Mouse (Mus musculus): ENCODE measurements around the gene Nek7. TPM values are rescaled to one million over a fixed set of nuclear protein-coding genes. Genes with fewer than 3 reads are reported as not detected.

Nek7 gene
- total and polyA plus RNA-seq, 3 experiments: 17.3 to 79.7 (median 69.9) TPM

GRCm38 (mm10) chr1:138623870-138624269 is 3.9 kb upstream of the Nek7 start:
- Histone ChIP-seq H3K27ac (no peak overlapping the region), H3K27me3 (ENCODE audit: control insufficient read depth, insufficient read depth, low read length) (no peaks in the 10 kb centered on the region), H3K36me3 (ENCODE audit: control insufficient read depth, insufficient read depth, low read length) (peaks cover 3% of the 10 kb centered on the region; the same call in 1 of the 2 replicates), H3K4me1 (ENCODE audit: control insufficient read depth, insufficient read depth, low read length) (no peaks in the 10 kb centered on the region), H3K4me3 (no peak overlapping the region), H3K9ac (ENCODE audit: low read depth, low read length) (no peak overlapping the region), H3K79me2 (replicated peaks; ENCODE audit: control insufficient read depth, insufficient read depth, low read length) (no peaks in the 10 kb centered on the region)
- 70% methylated on average over 1 of the region's 1 CpGs for WGBS
- no peak for TF ChIP-seq POLR2A (IDR thresholded peaks at IDR 0.05; ENCODE audit: insufficient read depth, low read depth, low read length)
- TF ChIP-seq EP300 (IDR thresholded peaks at IDR 0.05; ENCODE audit: insufficient read depth, low read depth, low read length): no peak
- no peak for TF ChIP-seq CTCF (IDR thresholded peaks at IDR 0.05)
- intact Hi-C loops (cut with DNase I): loop anchor here (5.0 kb wide), 2 partner anchors 117 to 132 kb away; no protein-coding TSS in a partner anchor
- no peak for DNase-seq

GRCm38 (mm10) chr1:138622831-138623230 is 2.9 kb upstream of the Nek7 start:
- 67% methylated on average over 5 of the region's 5 CpGs for WGBS
- Histone ChIP-seq H3K9ac (ENCODE audit: low read depth, low read length) (no peak overlapping the region), H3K79me2 (replicated peaks; ENCODE audit: control insufficient read depth, insufficient read depth, low read length) (no peaks in the 10 kb centered on the region), H3K4me1 (ENCODE audit: control insufficient read depth, insufficient read depth, low read length) (no peaks in the 10 kb centered on the region), H3K27ac (peak overlapping the region; percentile 1; the same call in 1 of the 2 replicates), H3K4me3 (no peak overlapping the region), H3K27me3 (ENCODE audit: control insufficient read depth, insufficient read depth, low read length) (no peaks in the 10 kb centered on the region), H3K36me3 (ENCODE audit: control insufficient read depth, insufficient read depth, low read length) (peaks cover 3% of the 10 kb centered on the region; the same call in 1 of the 2 replicates)
- TF ChIP-seq CTCF (IDR thresholded peaks at IDR 0.05) (no peak), EP300 (IDR thresholded peaks at IDR 0.05; ENCODE audit: insufficient read depth, low read depth, low read length) (no peak), POLR2A (IDR thresholded peaks at IDR 0.05; ENCODE audit: insufficient read depth, low read depth, low read length) (no peak)
- DNase-seq: no peak
- intact Hi-C loops (cut with DNase I): loop anchor here (5.0 kb wide), 2 partner anchors 116 to 131 kb away; no protein-coding TSS in a partner anchor

- no peaks in the 10 kb centered on the region for H3K79me2 ChIP-seq (replicated peaks; ENCODE audit: control insufficient read depth, insufficient read depth, low read length)
- DNase-seq: peak; percentile 48 to 71
- WGBS: 39% methylated on average over 3 of the region's 3 CpGs
- H3K9ac ChIP-seq (ENCODE audit: low read depth, low read length): no peak overlapping the region
- no peak overlapping the region for H3K4me3 ChIP-seq
- H3K4me1 ChIP-seq (ENCODE audit: control insufficient read depth, insufficient read depth, low read length): no peaks in the 10 kb centered on the region
- H3K27me3 ChIP-seq (ENCODE audit: control insufficient read depth, insufficient read depth, low read length): no peaks in the 10 kb centered on the region
- peaks cover 3% of the 10 kb centered on the region; the same call in 1 of the 2 replicates for H3K36me3 ChIP-seq (ENCODE audit: control insufficient read depth, insufficient read depth, low read length)
- TF ChIP-seq POLR2A (IDR thresholded peaks at IDR 0.05; ENCODE audit: insufficient read depth, low read depth, low read length): no peak
- TF ChIP-seq CTCF (IDR thresholded peaks at IDR 0.05): no peak
- TF ChIP-seq EP300 (IDR thresholded peaks at IDR 0.05; ENCODE audit: insufficient read depth, low read depth, low read length): no peak
- intact Hi-C loops (cut with DNase I): loop anchor here (5.0 kb wide), 2 partner anchors 115 to 130 kb away; no protein-coding TSS in a partner anchor
- H3K27ac ChIP-seq: peak overlapping the region; percentile 1; the same call in 1 of the 2 replicates
These were observed 2.5 kb upstream of the Nek7 start for GRCm38 (mm10) chr1:138622431-138622830.

GRCm38 (mm10) chr1:138619114-138619971 is 598 bp downstream of the Nek7 start:
- WGBS: under 1% methylated on average over 81 of the region's 83 CpGs
- Histone ChIP-seq H3K27me3 (ENCODE audit: control insufficient read depth, insufficient read depth, low read length) (no peaks in the 10 kb centered on the region), H3K79me2 (replicated peaks; ENCODE audit: control insufficient read depth, insufficient read depth, low read length) (0 out of 2 replicates have a peak, but pooled peaks cover 1% of the 10 kb centered on the region), H3K36me3 (ENCODE audit: control insufficient read depth, insufficient read depth, low read length) (peaks cover 19% of the 10 kb centered on the region), H3K4me1 (ENCODE audit: control insufficient read depth, insufficient read depth, low read length) (peaks cover 9% of the 10 kb centered on the region), H3K9ac (ENCODE audit: low read depth, low read length) (peak overlapping the region; percentile 94), H3K27ac (peak overlapping the region; percentile 98), H3K4me3 (peak overlapping the region; percentile 84)
- DNase-seq: peak; percentile 98
- TF ChIP-seq POLR2A (IDR thresholded peaks at IDR 0.05; ENCODE audit: insufficient read depth, low read depth, low read length): peak; percentile 84
- TF ChIP-seq EP300 (IDR thresholded peaks at IDR 0.05; ENCODE audit: insufficient read depth, low read depth, low read length): no peak
- intact Hi-C loops (cut with DNase I): loop anchor here (1.0 to 5.0 kb wide), 3 partner anchors 43 to 292 kb away; no protein-coding TSS in a partner anchor

GRCm38 (mm10) chr1:138618012-138618354 is 2.0 kb downstream of the Nek7 start:
- Histone ChIP-seq H3K9ac (ENCODE audit: low read depth, low read length) (peak overlapping the region; percentile 40), H3K27me3 (ENCODE audit: control insufficient read depth, insufficient read depth, low read length) (no peaks in the 10 kb centered on the region), H3K27ac (peak overlapping the region; percentile 98), H3K4me1 (ENCODE audit: control insufficient read depth, insufficient read depth, low read length) (peaks cover 10% of the 10 kb centered on the region), H3K36me3 (ENCODE audit: control insufficient read depth, insufficient read depth, low read length) (peaks cover 21% of the 10 kb centered on the region), H3K79me2 (replicated peaks; ENCODE audit: control insufficient read depth, insufficient read depth, low read length) (peaks cover 3% of the 10 kb centered on the region), H3K4me3 (peak overlapping the region; percentile 84)
- TF ChIP-seq POLR2A (IDR thresholded peaks at IDR 0.05; ENCODE audit: insufficient read depth, low read depth, low read length) (peak; percentile 69), CTCF (IDR thresholded peaks at IDR 0.05) (peak; percentile 67), EP300 (IDR thresholded peaks at IDR 0.05; ENCODE audit: insufficient read depth, low read depth, low read length) (no peak)
- 2% methylated on average over 11 of the region's 11 CpGs for WGBS
- DNase-seq: peak; percentile 92 to 94
- intact Hi-C loops (cut with DNase I): loop anchor here (2.0 to 5.0 kb wide), 2 partner anchors 41 to 291 kb away; no protein-coding TSS in a partner anchor

Measured in heart, adult 2 months (tissue).